Mouse (Mus musculus): ENCODE results near the gene Capn10. TPM values are rescaled to one million over a fixed set of nuclear protein-coding genes. Genes with fewer than 3 reads are reported as not detected.

The Capn10 gene
- polyA plus RNA-seq, 1 experiment from 2014 or later = 60.0 TPM

DNA sequence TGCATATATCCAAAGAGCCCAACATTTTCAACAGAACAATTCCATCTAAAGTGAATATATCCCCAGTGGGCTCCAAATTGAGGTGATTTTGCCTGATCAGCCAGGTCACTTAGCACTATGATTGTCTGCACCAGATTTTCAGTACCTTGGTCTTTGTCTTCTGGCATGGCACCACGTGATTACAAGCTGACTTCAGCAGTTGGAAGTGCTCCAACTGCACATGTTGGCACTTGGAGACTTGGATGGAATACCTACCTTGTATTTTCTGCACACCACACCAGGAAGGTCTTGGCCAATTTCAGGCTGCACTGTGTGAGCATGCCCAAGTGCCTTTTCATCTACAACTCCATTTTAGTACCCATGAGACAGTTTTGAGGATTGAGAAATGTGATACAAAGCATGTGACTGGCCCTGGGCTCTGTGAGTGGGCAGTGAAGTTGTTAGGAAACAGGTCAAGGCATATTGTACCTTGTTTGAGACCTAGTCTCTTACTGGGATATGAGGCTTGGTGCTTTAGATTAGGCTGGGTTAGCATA lies 3.9 kb upstream of the Capn10 start:
- H3K27me3 ChIP-seq (replicated peaks) = no peaks in the 10 kb centered on the region
- 37% methylated on average over 1 of the region's 1 CpGs for WGBS
- peaks cover 8% of the 10 kb centered on the region for H3K4me1 ChIP-seq
- no peak overlapping the region for H3K9ac ChIP-seq
- no peak overlapping the region for H3K27ac ChIP-seq
- H3K9me3 ChIP-seq = no peaks in the 10 kb centered on the region
- no peak overlapping the region for H3K4me3 ChIP-seq
- no peaks in the 10 kb centered on the region for H3K36me3 ChIP-seq
- no peak overlapping the region for H3K4me2 ChIP-seq (replicated peaks)
- ATAC-seq (ENCODE audit: low FRiP score, low read depth) = no peak

DNA sequence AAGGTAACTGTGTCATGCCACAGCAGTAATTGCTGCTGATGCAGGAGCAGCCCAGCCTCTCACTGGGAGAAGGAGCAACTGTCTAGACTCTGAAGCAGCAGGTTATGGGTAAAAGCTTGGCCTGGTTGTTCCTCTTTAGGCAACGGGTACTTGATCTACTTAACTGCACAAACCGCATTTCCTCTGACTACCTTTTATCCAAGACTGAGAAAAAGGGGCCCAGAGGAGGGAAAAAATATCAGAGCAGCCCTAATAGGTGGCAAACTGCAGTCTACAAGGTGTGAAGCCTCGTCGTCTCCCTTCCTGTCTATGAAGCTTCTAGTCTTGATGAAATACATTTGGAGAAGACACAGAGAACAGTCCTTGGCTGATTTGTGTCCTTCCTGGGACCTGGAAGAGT lies 565 bp upstream of the Capn10 start:
- 82% methylated on average over 4 of the region's 4 CpGs for WGBS
- peaks cover 9% of the 10 kb centered on the region for H3K36me3 ChIP-seq
- H3K27me3 ChIP-seq (replicated peaks) = no peaks in the 10 kb centered on the region
- H3K4me2 ChIP-seq (replicated peaks) = peak overlapping the region; percentile 82
- no peak for ATAC-seq (ENCODE audit: low FRiP score, low read depth)
- H3K4me1 ChIP-seq = peaks cover 28% of the 10 kb centered on the region
- H3K9me3 ChIP-seq = no peaks in the 10 kb centered on the region
- H3K27ac ChIP-seq = peak overlapping the region; percentile 90
- peak overlapping the region; percentile 83 for H3K4me3 ChIP-seq
- peak overlapping the region; percentile 64 for H3K9ac ChIP-seq

DNA sequence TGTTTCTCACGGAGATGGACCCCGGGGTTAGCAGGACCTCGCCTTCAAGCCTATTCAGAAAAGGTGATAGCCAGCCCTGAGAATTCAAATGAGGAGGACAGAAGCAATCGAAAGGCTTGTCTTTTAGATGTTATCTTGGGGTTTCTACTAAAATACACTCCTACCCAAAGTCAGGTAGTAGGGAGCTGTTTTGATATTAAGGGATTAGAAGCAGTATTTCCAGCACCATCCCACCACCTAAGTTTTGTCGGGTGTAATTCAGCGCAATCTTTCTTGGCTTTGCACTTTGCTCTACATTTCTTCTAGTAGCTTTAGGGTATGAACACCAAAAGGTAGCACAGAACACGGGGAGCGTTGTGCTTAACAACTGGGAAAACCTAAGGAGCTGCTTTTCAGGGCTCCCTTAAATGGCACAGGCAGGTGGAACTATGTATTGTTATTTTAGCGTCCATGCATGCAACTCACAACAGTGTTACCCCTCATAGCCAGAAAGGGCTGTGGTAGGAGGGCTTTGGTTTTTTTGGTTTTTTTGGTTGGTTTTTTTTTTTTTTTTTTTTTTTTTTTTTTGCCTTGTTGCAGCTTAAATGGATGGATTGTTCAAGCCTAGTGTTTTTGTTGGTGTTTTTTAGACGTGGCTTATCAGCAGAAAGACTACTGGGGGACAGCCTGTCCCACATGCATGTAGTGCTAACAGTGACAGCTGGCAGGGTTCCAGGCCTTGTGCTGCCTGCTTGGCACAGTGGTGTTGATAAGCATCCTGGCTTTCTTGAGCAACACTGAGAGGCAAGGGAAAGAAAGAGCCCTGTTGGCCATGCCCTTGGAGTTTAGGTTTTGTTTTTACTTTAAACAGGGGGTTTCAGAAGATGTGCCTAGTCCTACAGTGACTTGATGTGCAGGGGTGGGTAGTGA lies 1.1 kb downstream of the Capn10 start:
- Histone ChIP-seq H3K4me1 (peaks cover 28% of the 10 kb centered on the region), H3K4me2 (replicated peaks) (peak overlapping the region; percentile 82), H3K27ac (peak overlapping the region; percentile 55; the same call in 1 of the 2 replicates), H3K27me3 (replicated peaks) (no peaks in the 10 kb centered on the region), H3K9me3 (no peaks in the 10 kb centered on the region), H3K36me3 (peaks cover 26% of the 10 kb centered on the region), H3K4me3 (peak overlapping the region; percentile 83), H3K9ac (peak overlapping the region; percentile 80)
- 25% methylated on average over 10 of the region's 10 CpGs for WGBS
- ATAC-seq (ENCODE audit: low FRiP score, low read depth) = no peak

- WGBS = 50% methylated on average over 2 of the region's 2 CpGs
- Histone ChIP-seq H3K9me3 (no peaks in the 10 kb centered on the region), H3K27ac (no peak overlapping the region), H3K4me3 (peak overlapping the region; percentile 83; the same call in 1 of the 2 replicates), H3K27me3 (replicated peaks) (no peaks in the 10 kb centered on the region), H3K4me1 (peaks cover 28% of the 10 kb centered on the region), H3K9ac (peak overlapping the region; percentile 56; the same call in 1 of the 2 replicates), H3K4me2 (replicated peaks) (peak overlapping the region; percentile 82), H3K36me3 (peaks cover 31% of the 10 kb centered on the region)
- no peak for ATAC-seq (ENCODE audit: low FRiP score, low read depth)
Measured at GRCm38 (mm10) chr1:92935977-92936376, 1.8 kb downstream of the Capn10 start.

GRCm38 (mm10) chr1:92936467-92936866 lies 2.3 kb downstream of the Capn10 start:
- H3K4me1 ChIP-seq = peaks cover 28% of the 10 kb centered on the region
- ATAC-seq (ENCODE audit: low FRiP score, low read depth) = no peak
- peak overlapping the region; percentile 82 for H3K4me2 ChIP-seq (replicated peaks)
- 56% methylated on average over 3 of the region's 3 CpGs for WGBS
- H3K9me3 ChIP-seq = no peaks in the 10 kb centered on the region
- peaks cover 34% of the 10 kb centered on the region for H3K36me3 ChIP-seq
- no peaks in the 10 kb centered on the region for H3K27me3 ChIP-seq (replicated peaks)
- H3K9ac ChIP-seq = 0 out of 2 replicates have a peak overlapping the region, but pooled peaks have one; percentile 1
- no peak overlapping the region for H3K4me3 ChIP-seq
- no peak overlapping the region for H3K27ac ChIP-seq

DNA sequence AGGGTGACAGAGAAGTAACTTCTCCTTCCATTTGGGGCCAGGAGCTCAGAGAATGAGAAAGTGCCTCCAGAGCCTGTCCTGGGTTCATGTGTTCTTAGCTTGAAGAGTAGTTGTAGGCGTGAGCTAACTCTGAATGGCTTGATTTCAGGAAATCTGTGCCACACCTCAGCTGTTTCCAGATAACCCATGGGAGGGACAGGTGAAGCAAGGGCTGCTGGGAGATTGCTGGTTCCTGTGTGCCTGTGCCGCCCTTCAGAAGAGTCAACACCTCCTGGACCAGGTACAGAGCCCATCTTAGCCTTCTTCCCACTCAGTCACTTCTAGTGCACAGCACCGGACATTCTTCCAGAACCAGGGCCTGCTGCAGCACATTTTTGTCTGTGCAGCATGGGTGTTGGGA lies 3.6 kb downstream of the Capn10 start:
- H3K4me2 ChIP-seq (replicated peaks) = no peak overlapping the region
- no peak overlapping the region for H3K9ac ChIP-seq
- peaks cover 28% of the 10 kb centered on the region for H3K4me1 ChIP-seq
- H3K27ac ChIP-seq = no peak overlapping the region
- no peak for ATAC-seq (ENCODE audit: low FRiP score, low read depth)
- WGBS = 93% methylated on average over 3 of the region's 3 CpGs
- no peaks in the 10 kb centered on the region for H3K27me3 ChIP-seq (replicated peaks)
- no peaks in the 10 kb centered on the region for H3K9me3 ChIP-seq
- peaks cover 46% of the 10 kb centered on the region for H3K36me3 ChIP-seq
- no peak overlapping the region for H3K4me3 ChIP-seq

GRCm38 (mm10) chr1:92939746-92940145 lies 5.6 kb downstream of the Capn10 start:
- Histone ChIP-seq H3K4me3 (no peak overlapping the region), H3K27me3 (replicated peaks) (no peaks in the 10 kb centered on the region), H3K4me2 (replicated peaks) (no peak overlapping the region), H3K9me3 (no peaks in the 10 kb centered on the region), H3K4me1 (peaks cover 22% of the 10 kb centered on the region), H3K27ac (no peak overlapping the region), H3K36me3 (peaks cover 65% of the 10 kb centered on the region), H3K9ac (no peak overlapping the region)
- no peak for ATAC-seq (ENCODE audit: low FRiP score, low read depth)
- 94% methylated on average over 4 of the region's 4 CpGs for WGBS

DNA sequence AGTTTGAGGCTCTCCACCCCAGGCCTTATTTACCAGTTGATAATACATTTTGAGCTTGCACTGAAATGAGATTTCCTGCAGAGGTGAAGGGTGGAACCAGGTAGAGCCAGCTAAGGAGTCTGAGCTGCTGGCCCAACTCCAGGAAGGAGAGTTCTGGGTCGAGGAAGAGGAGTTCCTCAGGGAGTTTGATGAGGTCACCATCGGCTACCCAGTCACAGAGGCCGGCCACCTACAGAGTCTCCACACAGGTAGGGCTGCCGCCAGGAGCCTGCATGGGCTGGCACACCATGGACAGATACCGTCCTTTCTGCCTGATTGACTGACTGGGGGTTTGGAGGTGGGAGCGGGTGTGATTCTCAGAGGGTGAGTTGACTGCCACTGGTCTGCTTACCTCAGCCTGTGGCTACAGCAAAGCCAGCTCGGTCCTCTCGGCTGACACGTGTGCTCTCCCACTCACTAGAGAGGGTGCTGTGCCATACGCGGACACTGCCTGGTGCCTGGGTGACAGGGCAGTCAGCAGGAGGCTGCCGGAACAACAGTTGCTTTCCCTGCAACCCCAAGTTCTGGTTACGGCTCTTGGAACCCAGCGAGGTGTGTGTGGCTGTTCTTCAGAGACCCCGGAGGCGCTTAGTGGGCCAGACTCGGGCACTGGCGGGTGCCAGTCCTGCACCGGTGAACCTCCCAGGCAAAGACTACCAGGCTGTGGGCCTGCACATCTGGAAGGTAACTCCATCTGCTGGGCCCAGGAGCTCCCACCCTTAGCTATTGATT lies 9.2 kb downstream of the Capn10 start:
- Histone ChIP-seq H3K4me3 (no peak overlapping the region), H3K36me3 (peaks cover 92% of the 10 kb centered on the region), H3K9ac (no peak overlapping the region), H3K4me1 (no peaks in the 10 kb centered on the region), H3K4me2 (replicated peaks) (no peak overlapping the region), H3K9me3 (no peaks in the 10 kb centered on the region), H3K27me3 (replicated peaks) (no peaks in the 10 kb centered on the region), H3K27ac (no peak overlapping the region)
- 95% methylated on average over 19 of the region's 19 CpGs for WGBS
- ATAC-seq (ENCODE audit: low FRiP score, low read depth) = no peak

DNA sequence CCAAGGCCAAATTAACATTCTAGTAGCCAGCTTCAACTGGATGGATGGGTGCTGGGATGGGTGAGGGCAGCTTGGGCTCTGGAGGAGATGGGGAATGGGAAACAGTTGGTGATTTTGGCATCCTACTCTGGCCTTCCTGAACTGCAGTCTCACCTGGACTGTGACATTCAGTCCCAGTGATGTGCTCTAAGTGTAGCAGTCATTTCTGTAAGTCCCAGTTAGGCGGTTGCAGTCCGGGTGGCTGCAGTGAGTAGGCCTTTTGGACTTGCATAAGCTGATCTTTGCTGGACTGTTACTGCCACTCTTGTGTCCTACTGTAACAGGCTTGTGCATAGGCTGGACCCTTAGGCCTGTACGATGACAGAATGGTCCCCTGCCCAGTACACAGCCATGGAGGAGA lies 13.8 kb downstream of the Capn10 start:
- Histone ChIP-seq H3K36me3 (peaks cover 65% of the 10 kb centered on the region), H3K4me1 (no peaks in the 10 kb centered on the region)
- over 99% methylated on average over 3 of the region's 3 CpGs for WGBS

DNA sequence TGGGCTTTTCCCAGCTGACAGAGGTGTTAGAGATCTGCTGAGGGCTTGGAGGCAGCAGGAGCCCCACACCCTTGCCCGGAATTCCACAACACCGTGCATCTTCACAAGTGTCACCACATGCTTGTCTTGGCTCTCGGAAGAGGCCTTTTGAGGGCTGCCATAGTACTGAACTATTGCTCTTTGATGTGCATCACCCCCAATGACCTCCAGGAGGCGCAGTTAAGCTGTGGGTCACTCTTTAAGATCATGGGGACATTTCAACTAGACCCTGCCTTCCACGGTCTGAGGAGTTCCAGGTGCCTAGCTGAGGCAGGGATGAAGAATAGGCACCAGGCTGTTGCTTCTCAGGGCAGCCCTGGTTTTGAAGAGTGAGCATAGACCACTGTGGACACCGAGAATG lies 15.2 kb downstream of the Capn10 start:
- Histone ChIP-seq H3K4me3 (no peak overlapping the region), H3K36me3 (peaks cover 50% of the 10 kb centered on the region), H3K4me1 (no peaks in the 10 kb centered on the region), H3K27me3 (replicated peaks) (no peaks in the 10 kb centered on the region), H3K9ac (no peak overlapping the region), H3K4me2 (replicated peaks) (no peak overlapping the region), H3K27ac (no peak overlapping the region), H3K9me3 (no peaks in the 10 kb centered on the region)
- ATAC-seq (ENCODE audit: low FRiP score, low read depth) = no peak
- 63% methylated on average over 6 of the region's 6 CpGs for WGBS

More for the DNA sequence above, 13.8 kb downstream of the Capn10 start:
- no peaks in the 10 kb centered on the region for H3K27me3 ChIP-seq (replicated peaks)
- ATAC-seq (ENCODE audit: low FRiP score, low read depth) = no peak
- H3K4me2 ChIP-seq (replicated peaks) = no peak overlapping the region
- no peaks in the 10 kb centered on the region for H3K9me3 ChIP-seq
- no peak overlapping the region for H3K9ac ChIP-seq
- no peak overlapping the region for H3K27ac ChIP-seq
- no peak overlapping the region for H3K4me3 ChIP-seq

DNA sequence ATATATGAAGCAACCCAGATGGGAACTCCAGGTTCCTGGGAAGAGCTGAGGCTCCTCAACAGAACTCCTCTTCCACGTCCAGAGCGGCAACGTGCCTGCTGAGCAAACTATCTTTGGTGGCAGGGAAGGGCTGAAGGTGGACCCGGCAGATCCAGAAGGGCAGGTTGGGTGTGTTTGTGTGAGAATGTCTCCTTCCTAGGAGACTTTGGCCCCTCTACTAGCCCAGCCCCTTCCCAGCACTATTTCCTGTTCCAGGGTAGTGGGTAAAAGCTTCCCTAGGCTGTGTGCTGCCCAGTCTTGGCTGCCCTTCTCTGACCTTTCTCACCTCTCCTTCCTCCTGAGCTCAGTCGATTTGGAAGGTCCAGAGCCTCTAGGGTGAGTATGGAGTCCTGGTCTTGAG lies 16.4 kb downstream of the Capn10 start, which contains the start of gene Gpr35:
Gpr35 (plus strand) TSS at position 259 of the 400 bp plus-strand sequence.
- no peak for ATAC-seq (ENCODE audit: low FRiP score, low read depth)
- no peak within 1 kb of the TSS for H3K27ac ChIP-seq
- no peak within 1 kb of the TSS for H3K4me2 ChIP-seq (replicated peaks)
- no peaks in the 10 kb centered on the region for H3K4me1 ChIP-seq
- no peak within 1 kb of the TSS for H3K9ac ChIP-seq
- peaks cover 39% of the 10 kb centered on the region for H3K36me3 ChIP-seq
- no peaks in the 10 kb centered on the region for H3K27me3 ChIP-seq (replicated peaks)
- no peaks in the 10 kb centered on the region for H3K9me3 ChIP-seq
- 87% methylated on average over 5 of the region's 5 CpGs for whole genome bisulfite sequencing
- H3K4me3 ChIP-seq = no peak within 1 kb of the TSS

DNA sequence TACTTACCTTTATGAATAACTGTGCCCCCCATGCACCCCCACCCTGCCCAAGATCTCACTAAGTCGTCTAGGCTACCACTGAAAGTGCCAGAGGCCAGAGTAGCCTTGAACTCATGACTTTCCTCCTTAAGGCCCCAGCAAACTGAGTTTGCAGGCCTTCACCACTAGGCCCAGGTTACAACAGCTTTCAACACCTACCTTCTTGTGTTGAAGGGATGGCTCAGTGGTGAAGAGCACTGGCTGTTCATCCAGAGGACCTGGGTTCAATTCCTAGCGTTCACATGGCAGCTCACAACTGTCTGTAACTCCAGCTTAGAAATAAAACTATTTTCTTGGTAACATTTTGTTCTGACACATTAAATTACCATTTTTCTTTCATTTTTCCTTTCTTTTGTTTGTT lies 19.5 kb downstream of the Capn10 start:
- no peaks in the 10 kb centered on the region for H3K27me3 ChIP-seq (replicated peaks)
- no peak overlapping the region for H3K4me3 ChIP-seq
- no peak overlapping the region for H3K9ac ChIP-seq
- peaks cover 10% of the 10 kb centered on the region for H3K36me3 ChIP-seq
- WGBS = 71% methylated on average over 2 of the region's 2 CpGs
- H3K9me3 ChIP-seq = no peaks in the 10 kb centered on the region
- no peak overlapping the region for H3K27ac ChIP-seq
- ATAC-seq (ENCODE audit: low FRiP score, low read depth) = no peak
- H3K4me2 ChIP-seq (replicated peaks) = no peak overlapping the region
- no peaks in the 10 kb centered on the region for H3K4me1 ChIP-seq

Measured in neural tube, embryonic 12.5 days (tissue).